Mouse (Mus musculus): ENCODE results near the gene St6galnac3.

DNA sequence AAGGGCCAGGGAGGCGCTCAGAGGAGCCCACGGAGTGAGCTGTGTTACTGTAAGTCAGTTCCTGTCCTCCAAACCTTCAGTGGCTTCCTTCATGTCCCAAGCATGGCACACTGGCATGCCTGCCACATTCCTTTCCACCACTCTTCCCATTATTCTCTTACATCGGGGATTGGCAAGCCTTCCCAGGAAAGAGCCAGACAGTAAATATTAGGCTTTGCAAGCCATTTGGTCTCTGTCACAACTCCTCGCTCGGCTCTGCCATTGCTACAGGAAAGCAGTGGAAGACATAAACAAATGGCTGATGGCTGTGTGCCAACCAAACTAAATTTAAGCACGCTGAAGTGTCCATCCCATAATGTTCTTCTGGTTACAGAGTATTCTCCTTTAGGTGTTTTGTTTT, 7.1 kb upstream of the St6galnac3 start:
- TF ChIP-seq CTCF (IDR thresholded peaks at IDR 0.05; ENCODE audit: low read depth, low read length) (no peak), POLR2A (IDR thresholded peaks at IDR 0.05; ENCODE audit: borderline replicate concordance, low read depth, low read length) (no peak)
